Mouse (Mus musculus) liver, embryonic 16.5 days (tissue): ENCODE results near the gene Olfr1054. TPM values are rescaled to one million over a fixed set of nuclear protein-coding genes. Genes with fewer than 3 reads are reported as not detected.
"Not testable (repeated sequence)": the region's sequence is repeated elsewhere in the genome, so short reads cannot be mapped to it uniquely, and the experiment has no call there.

ENCODE experiments used
- ATAC-seq: fragments of 200-750 bp; cut with Nextera tagmentation; 2 replicates; pipeline ENCODE4 v1.8.0; 2017; ENCODE audit warnings: low read depth, mild to moderate bottlenecking, moderate number of reproducible peaks, moderate library complexity
- H3K27ac ChIP-seq: fragments of 300-500 bp; sonication (generic); 2 replicates; pipeline ENCODE4 v1.5.1; 2014; ENCODE audit warnings: mild to moderate bottlenecking, low read length
- H3K27me3 ChIP-seq: fragments of 300-500 bp; sonication (generic); 2 replicates; pipeline ENCODE4 v1.6.1; 2014; ENCODE audit warnings: low read depth, low read length, mixed read lengths; ENCODE audit not compliant: control insufficient read depth, insufficient read depth
- H3K36me3 ChIP-seq: fragments of 300-500 bp; sonication (generic); 2 replicates; pipeline ENCODE4 v1.6.1; 2014; ENCODE audit warnings: mild to moderate bottlenecking; ENCODE audit not compliant: control insufficient read depth, insufficient read depth
- H3K4me1 ChIP-seq: fragments of 300-500 bp; sonication (generic); 2 replicates; pipeline ENCODE4 v1.6.1; 2014; ENCODE audit warnings: low read depth, low read length, mixed read lengths; ENCODE audit not compliant: control insufficient read depth
- H3K4me2 ChIP-seq: fragments of 300-500 bp; sonication (generic); 2 replicates; pipeline ENCODE4 v1.6.1; 2014; ENCODE audit warnings: low read depth, low read length, mixed read lengths
- H3K4me3 ChIP-seq: fragments of 300-500 bp; sonication (generic); 2 replicates; pipeline ENCODE4 v1.5.1; 2014; ENCODE audit warnings: low read depth, mild to moderate bottlenecking, low read length
- H3K9ac ChIP-seq: fragments of 300-500 bp; sonication (generic); 2 replicates; pipeline ENCODE4 v1.6.1; 2014; ENCODE audit warnings: low read depth, low read length
- H3K9me3 ChIP-seq: fragments of 300-500 bp; sonication (generic); replicated peaks from 2 replicates; pipeline ENCODE4 v1.6.1; 2016; ENCODE audit warnings: low read length; ENCODE audit not compliant: control insufficient read depth
- WGBS: fragments of 180-500 bp; shearing (Covaris S2); extraction: QIAGEN DNeasy Blood & Tissue Kit; methylation state at CpG from one replicate; pipeline ENCODE4 v1.1.7; 2014; ENCODE audit not compliant: insufficient replicate concordance; 5-methylcytosine and 5-hydroxymethylcytosine counted together
- polyA plus RNA-seq: library from polyadenylated mRNA; unstranded; fragments of >200 nt; fragmentation: Nextera tagmentation; extraction: Ambion mirVana; gene quantifications from 2 replicates; pipeline ENCODE4 v1.2.1, GENCODE M21; 2015

Olfr1054 gene
- polyA plus RNA-seq: not detected in 2 replicates

DNA sequence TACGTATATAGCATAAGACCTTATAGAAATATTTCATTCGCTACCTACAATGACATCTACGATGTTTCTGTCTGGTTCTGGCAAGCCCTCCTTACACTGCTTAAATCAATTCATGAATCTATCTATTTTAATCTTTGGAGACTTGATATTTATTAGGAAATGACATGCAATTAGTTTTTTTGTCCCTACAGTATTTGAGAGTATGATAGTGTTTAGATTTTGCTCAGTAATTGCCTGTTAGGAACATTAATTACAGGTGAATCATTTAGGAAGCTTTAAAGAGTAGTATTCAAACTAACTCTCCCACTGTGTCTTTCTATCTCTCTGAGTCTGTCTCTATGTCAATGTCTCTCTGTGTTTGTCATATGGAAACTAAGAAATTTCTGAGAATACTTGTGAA, at the start of gene Olfr1054:
Olfr1054 (minus strand) TSS at position 101 of the 400 bp plus-strand sequence.
- Histone ChIP-seq H3K9ac (no peak within 1 kb of the TSS), H3K27me3 (no peaks in the 10 kb centered on the region), H3K36me3 (no peaks in the 10 kb centered on the region), H3K27ac (no peak within 1 kb of the TSS), H3K4me3 (no peak within 1 kb of the TSS), H3K4me1 (no peaks in the 10 kb centered on the region), H3K9me3 (no peaks in the 10 kb centered on the region), H3K4me2 (no peak within 1 kb of the TSS)
- ATAC-seq: no peak
- 61% methylated on average over 3 of the region's 3 CpGs for WGBS

DNA sequence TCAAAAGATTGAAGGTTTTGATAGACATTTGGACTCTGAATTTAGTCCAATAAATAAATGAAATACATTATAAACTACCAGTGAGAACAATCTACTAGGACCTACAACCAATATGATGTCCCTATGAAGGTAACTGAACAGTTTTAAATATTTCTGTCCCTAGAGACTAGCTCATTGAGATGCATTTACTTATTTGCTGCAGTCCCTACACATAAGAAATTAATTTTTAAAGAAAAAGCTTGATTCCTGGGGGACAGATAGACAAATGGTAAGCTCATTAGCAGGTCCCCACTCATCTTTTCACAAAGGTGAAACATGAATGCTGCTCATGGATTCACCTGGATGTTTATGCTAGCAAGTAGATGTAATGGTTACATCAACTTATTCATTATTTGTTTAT, 43.1 kb upstream of the Olfr1054 start, which contains the start of gene Olfr1057:
Olfr1057 (minus strand) TSS at position 101 of the 400 bp plus-strand sequence.
- Histone ChIP-seq H3K27me3 (no peaks in the 10 kb centered on the region), H3K27ac (no peak within 1 kb of the TSS), H3K4me3 (no peak within 1 kb of the TSS), H3K9me3 (no peaks in the 10 kb centered on the region), H3K9ac (no peak within 1 kb of the TSS), H3K36me3 (no peaks in the 10 kb centered on the region), H3K4me2 (no peak within 1 kb of the TSS), H3K4me1 (no peaks in the 10 kb centered on the region)
- no peak for ATAC-seq

DNA sequence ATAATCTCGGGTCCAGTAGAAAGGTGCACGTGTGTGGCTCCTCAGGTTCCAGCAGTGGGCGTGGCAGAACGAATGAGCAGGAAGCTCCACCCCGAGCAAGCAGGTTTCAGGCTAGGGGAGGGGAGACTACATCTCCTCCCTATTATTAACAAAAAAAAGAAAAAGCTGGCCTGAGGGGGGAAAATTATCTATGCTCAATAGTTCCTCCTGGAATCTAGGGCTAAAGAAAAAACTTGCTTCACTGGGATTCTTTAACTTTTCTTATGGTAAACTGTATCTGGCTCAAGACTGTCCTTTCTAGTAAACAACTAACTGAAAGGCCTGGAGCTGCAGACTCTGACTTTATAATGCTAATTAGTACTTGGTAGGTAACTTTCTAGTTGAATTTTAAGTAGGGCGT, 31.1 kb upstream of the Olfr1054 start:
- H3K4me1 ChIP-seq, H3K4me3 ChIP-seq, H3K9ac ChIP-seq, H3K27ac ChIP-seq, H3K9me3 ChIP-seq, H3K4me2 ChIP-seq, H3K36me3 ChIP-seq, ATAC-seq, H3K27me3 ChIP-seq: not testable (repeated sequence)
- WGBS: no CpG with 5 or more reads among the region's 6 CpGs

DNA sequence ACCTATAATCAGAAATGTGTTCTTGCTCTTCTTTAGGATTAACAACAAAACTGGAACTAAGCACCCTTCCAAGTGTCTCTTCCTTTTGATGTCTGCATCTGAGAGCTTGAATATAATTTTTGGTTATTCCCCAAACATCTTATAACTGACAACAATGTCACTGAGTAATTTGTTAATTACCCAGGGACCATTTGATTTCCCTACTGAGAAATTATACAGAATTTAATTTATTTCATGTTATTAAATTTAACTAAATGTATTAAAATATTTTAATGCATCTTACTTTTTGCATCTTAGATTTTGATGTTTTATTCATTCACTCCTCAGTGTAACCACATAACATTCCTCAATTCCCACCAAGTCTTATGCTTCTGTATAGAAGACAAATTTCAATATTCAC, 27.1 kb upstream of the Olfr1054 start, which contains the start of gene Olfr1056:
Olfr1056 (minus strand) TSS at position 101 of the 400 bp plus-strand sequence.
- H3K27me3 ChIP-seq: no peaks in the 10 kb centered on the region
- H3K4me2 ChIP-seq: no peak within 1 kb of the TSS
- no peak within 1 kb of the TSS for H3K9ac ChIP-seq

DNA sequence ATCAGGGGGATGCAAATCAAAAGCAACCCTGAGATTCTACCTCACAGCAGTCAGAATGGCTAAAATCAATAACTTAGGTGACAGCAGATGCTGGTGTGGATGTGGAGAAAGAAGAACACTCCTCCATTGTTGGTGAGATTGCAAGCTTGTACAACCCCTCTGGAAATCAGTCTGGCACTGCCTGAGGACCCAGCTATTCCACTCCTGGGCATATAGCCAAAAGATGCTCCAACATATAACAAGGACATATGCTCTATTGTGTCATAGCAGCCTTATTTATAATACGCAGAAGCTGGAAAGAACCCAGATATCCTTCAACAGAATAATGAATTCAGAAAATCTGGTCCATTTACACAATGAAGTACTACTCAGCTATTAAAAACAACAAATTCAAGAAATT, 16.5 kb upstream of the Olfr1054 start:
- not testable (repeated sequence) for H3K4me2 ChIP-seq, H3K4me1 ChIP-seq, H3K36me3 ChIP-seq, H3K4me3 ChIP-seq, H3K9me3 ChIP-seq, H3K27me3 ChIP-seq, ATAC-seq, H3K27ac ChIP-seq, H3K9ac ChIP-seq
- WGBS: 76% methylated on average over 1 of the region's 1 CpGs

More for the DNA sequence above, 27.1 kb upstream of the Olfr1054 start, which contains the start of gene Olfr1056:
- Histone ChIP-seq H3K4me1 (no peaks in the 10 kb centered on the region), H3K36me3 (no peaks in the 10 kb centered on the region), H3K9me3 (no peaks in the 10 kb centered on the region), H3K4me3 (no peak within 1 kb of the TSS), H3K27ac (no peak within 1 kb of the TSS)
- ATAC-seq: no peak

DNA sequence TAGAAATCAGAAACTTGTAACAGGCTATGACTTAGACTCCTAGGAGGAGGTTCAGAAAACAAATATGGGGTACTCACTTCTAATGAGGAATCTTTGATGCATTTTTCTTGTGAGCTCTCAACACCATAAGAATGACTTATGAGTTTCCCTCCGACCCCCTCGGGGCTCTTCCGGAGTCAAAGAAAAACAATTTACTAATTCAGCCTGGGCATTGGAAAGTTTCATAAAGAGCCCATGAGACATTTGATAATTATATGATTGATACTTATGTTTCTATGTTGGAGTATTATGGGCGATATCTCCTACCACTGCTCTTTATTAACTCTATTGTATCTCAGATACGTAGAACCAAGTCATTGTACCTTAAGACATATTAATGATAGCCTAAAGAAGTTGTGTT, 15.0 kb upstream of the Olfr1054 start, which contains the start of gene Olfr1055:
Olfr1055 (minus strand) TSS at position 101 of the 400 bp plus-strand sequence.
- Histone ChIP-seq H3K9ac (no peak within 1 kb of the TSS), H3K4me1 (no peaks in the 10 kb centered on the region), H3K27me3 (no peaks in the 10 kb centered on the region), H3K9me3 (no peaks in the 10 kb centered on the region), H3K4me2 (no peak within 1 kb of the TSS), H3K27ac (no peak within 1 kb of the TSS), H3K4me3 (no peak within 1 kb of the TSS), H3K36me3 (no peaks in the 10 kb centered on the region)
- no peak for ATAC-seq
- 77% methylated on average over 5 of the region's 5 CpGs for WGBS

DNA sequence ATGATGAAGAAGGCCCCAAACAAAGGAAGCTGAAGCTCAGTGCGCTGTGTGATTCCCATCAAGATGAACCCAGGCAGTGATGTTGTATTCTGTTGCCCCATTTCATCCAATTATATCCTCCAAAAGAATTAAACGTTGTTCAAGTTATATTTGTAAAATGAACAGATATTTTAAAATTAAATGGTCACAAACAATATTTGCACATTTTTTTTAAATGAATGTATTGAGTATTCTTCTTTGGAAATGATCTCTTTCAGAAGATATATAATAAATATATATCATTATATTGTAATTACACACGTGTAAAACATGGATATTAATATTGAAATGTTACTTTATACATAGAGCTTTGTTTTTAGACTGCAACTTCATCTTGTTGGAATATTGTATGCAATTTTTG, 20.0 kb downstream of the Olfr1054 start, which contains the start of gene Olfr1053:
Olfr1053 (minus strand) TSS at position 101 of the 400 bp plus-strand sequence.
- WGBS: 42% methylated on average over 3 of the region's 3 CpGs
- Histone ChIP-seq H3K4me1 (no peaks in the 10 kb centered on the region), H3K36me3 (no peaks in the 10 kb centered on the region), H3K9me3 (no peaks in the 10 kb centered on the region), H3K9ac (no peak within 1 kb of the TSS), H3K4me3 (no peak within 1 kb of the TSS), H3K27me3 (no peaks in the 10 kb centered on the region), H3K4me2 (no peak within 1 kb of the TSS), H3K27ac (no peak within 1 kb of the TSS)
- ATAC-seq: no peak

DNA sequence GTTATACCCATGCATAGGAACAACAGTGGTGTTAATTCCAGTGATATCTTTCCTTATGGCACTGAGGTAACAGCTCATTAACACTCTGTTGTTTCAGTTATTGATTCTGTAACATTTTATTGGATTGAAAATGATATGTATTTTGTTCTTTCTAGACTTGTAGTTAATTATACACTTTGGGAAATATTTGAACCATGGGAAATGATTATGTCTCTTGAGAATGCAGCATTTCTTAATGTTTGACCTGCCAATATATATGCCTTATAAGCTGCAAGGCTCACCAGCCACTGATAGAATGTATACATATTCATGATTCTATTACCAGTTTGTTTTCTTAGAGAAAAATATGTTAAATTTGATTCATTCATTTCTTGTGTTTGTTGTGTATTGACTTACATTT, 43.1 kb downstream of the Olfr1054 start, which contains the start of gene Olfr1052:
Olfr1052 (plus strand) TSS at position 301 of the 400 bp plus-strand sequence.
- Histone ChIP-seq H3K36me3 (no peaks in the 10 kb centered on the region), H3K27ac (no peak within 1 kb of the TSS)
- no peak for ATAC-seq

More for the DNA sequence above, 43.1 kb downstream of the Olfr1054 start, which contains the start of gene Olfr1052:
- Histone ChIP-seq H3K4me3 (no peak within 1 kb of the TSS), H3K9me3 (no peaks in the 10 kb centered on the region), H3K4me2 (no peak within 1 kb of the TSS), H3K27me3 (no peaks in the 10 kb centered on the region), H3K9ac (no peak within 1 kb of the TSS), H3K4me1 (no peaks in the 10 kb centered on the region)
